Mouse (Mus musculus) MEL (cell line): ENCODE data around the gene Cdc42. TPM values are rescaled to one million over a fixed set of nuclear protein-coding genes. Genes with fewer than 3 reads are reported as not detected.

Experiments used
- DNase-seq: peaks from one replicate; pipeline ENCODE4 v3.0.0; 2011; ENCODE audit warnings: low read depth, low spot score
- H3K27ac ChIP-seq: 2 replicates; pipeline ENCODE4 v1.5.1; 2012; ENCODE audit warnings: low read depth, mild to moderate bottlenecking, control low read depth, low read length, moderate library complexity; ENCODE audit not compliant: control insufficient read depth
- H3K27me3 ChIP-seq, 2 experiments: fragments of 150-350 bp in 1 of 2; sonication (generic) in 1 of 2; 2 replicates each; pipeline ENCODE4 v1.6.1; 2012; ENCODE audit warnings: low read length in 2 of 2, mild to moderate bottlenecking in 2 of 2, improper control_type of control experiment in 1 of 2, moderate library complexity in 1 of 2; ENCODE audit not compliant: insufficient read depth in 2 of 2, control insufficient read depth in 1 of 2
- H3K36me3 ChIP-seq, 2 experiments: 2 replicates each; pipeline ENCODE4 v1.6.1; 2012 to 2014; ENCODE audit warnings: low read length in 2 of 2, improper control_type of control experiment in 1 of 2, inconsistent platforms in 1 of 2, mild to moderate bottlenecking in 1 of 2; ENCODE audit not compliant: insufficient read depth in 2 of 2, control insufficient read depth in 1 of 2
- H3K4me1 ChIP-seq, 2 experiments: fragments of 150-350 bp in 1 of 2; sonication (generic) in 1 of 2; 2 replicates each; pipeline ENCODE4 v1.6.1; 2012; ENCODE audit warnings: low read length in 2 of 2, improper control_type of control experiment in 1 of 2, mild to moderate bottlenecking in 1 of 2; ENCODE audit not compliant: insufficient read depth in 2 of 2, control insufficient read depth in 1 of 2
- H3K4me3 ChIP-seq, 2 experiments: fragments of 150-350 bp in 1 of 2; sonication (generic) in 1 of 2; 2 replicates each; pipeline ENCODE4 v1.5.1; 2012; ENCODE audit warnings: low read depth in 2 of 2, low read length in 2 of 2, mild to moderate bottlenecking in 2 of 2, moderate library complexity in 2 of 2, control low read depth in 1 of 2, improper control_type of control experiment in 1 of 2; ENCODE audit not compliant: control insufficient read depth in 1 of 2, insufficient read depth in 1 of 2
- H3K79me2 ChIP-seq: 2 replicates; pipeline ENCODE4 v1.6.1; 2012; ENCODE audit warnings: mild to moderate bottlenecking, low read length, moderate library complexity; ENCODE audit not compliant: control insufficient read depth, poor library complexity, insufficient read depth
- H3K9ac ChIP-seq: 2 replicates; pipeline ENCODE4 v1.6.1; 2012; ENCODE audit warnings: low read depth, mild to moderate bottlenecking, control low read depth, low read length, moderate library complexity; ENCODE audit not compliant: control insufficient read depth, poor library complexity, severe bottlenecking
- H3K9me3 ChIP-seq: fragments of 150-350 bp; sonication (generic); replicated peaks from 2 replicates; pipeline ENCODE4 v1.6.1; 2012; ENCODE audit warnings: mild to moderate bottlenecking, low read length, improper control_type of control experiment, moderate library complexity; ENCODE audit not compliant: insufficient read depth
- CHD1 ChIP-seq: IDR thresholded peaks from 2 replicates; pipeline ENCODE4 v1.6.1; 2012; ENCODE audit warnings: low read depth, mild to moderate bottlenecking, inconsistent platforms, low read length, improper control_type of control experiment
- CTCF ChIP-seq, 3 experiments: IDR thresholded peaks in 2 of 3; conservative IDR thresholded peaks in 1 of 3; 2 replicates each; pipeline ENCODE4 v1.5.1; 2011 to 2012; ENCODE audit warnings: low read length in 3 of 3, low read depth in 2 of 3, mild to moderate bottlenecking in 2 of 3, improper control_type of control experiment in 1 of 3, inconsistent platforms in 1 of 3, mixed read lengths in 1 of 3, moderate library complexity in 1 of 3; ENCODE audit not compliant: control insufficient read depth in 1 of 3, insufficient read depth in 1 of 3, poor library complexity in 1 of 3, severe bottlenecking in 1 of 3
- E2F4 ChIP-seq: IDR thresholded peaks from 2 replicates; pipeline ENCODE4 v1.6.1; 2011; ENCODE audit warnings: low read depth, low read length, improper control_type of control experiment, borderline replicate concordance
- ELF1 ChIP-seq: IDR thresholded peaks from 2 replicates; pipeline ENCODE4 v1.6.1; 2014; ENCODE audit warnings: low read depth, mild to moderate bottlenecking, inconsistent platforms, low read length, improper control_type of control experiment, moderate library complexity
- EP300 ChIP-seq, 2 experiments: IDR thresholded peaks; 2 replicates each; pipeline ENCODE4 v1.6.1; 2011; ENCODE audit warnings: improper control_type of control experiment in 2 of 2, low read length in 2 of 2, low read depth in 1 of 2, mild to moderate bottlenecking in 1 of 2
- ETS1 ChIP-seq: IDR thresholded peaks from 2 replicates; pipeline ENCODE4 v1.6.1; 2012; ENCODE audit warnings: low read depth, mild to moderate bottlenecking, inconsistent platforms, low read length, improper control_type of control experiment, moderate library complexity
- GABPA ChIP-seq: IDR thresholded peaks from 2 replicates; pipeline ENCODE4 v1.6.1; 2012; ENCODE audit warnings: low read depth, mild to moderate bottlenecking, inconsistent platforms, low read length, improper control_type of control experiment, moderate library complexity
- HCFC1 ChIP-seq: IDR thresholded peaks from 2 replicates; pipeline ENCODE4 v1.6.1; 2012; ENCODE audit warnings: low read depth, mild to moderate bottlenecking, inconsistent platforms, low read length, improper control_type of control experiment, moderate library complexity
- JUND ChIP-seq: IDR thresholded peaks from 2 replicates; pipeline ENCODE4 v1.6.1; 2011; ENCODE audit warnings: low read depth, mild to moderate bottlenecking, improper control_type of control experiment, low read length
- KAT2A ChIP-seq: conservative IDR thresholded peaks from 2 replicates; pipeline ENCODE4 v1.6.1; 2012; ENCODE audit warnings: low read depth, low read length, improper control_type of control experiment, inconsistent platforms
- MAZ ChIP-seq: IDR thresholded peaks from 2 replicates; pipeline ENCODE4 v1.6.1; 2012; ENCODE audit warnings: low read depth, mild to moderate bottlenecking, inconsistent platforms, low read length, improper control_type of control experiment
- MXI1 ChIP-seq: IDR thresholded peaks from 2 replicates; pipeline ENCODE4 v1.6.1; 2011; ENCODE audit warnings: mild to moderate bottlenecking, low read depth, low read length, improper control_type of control experiment
- NRF1 ChIP-seq: IDR thresholded peaks from 2 replicates; pipeline ENCODE4 v1.6.1; 2014; ENCODE audit warnings: low read depth, mild to moderate bottlenecking, inconsistent platforms, low read length, improper control_type of control experiment, moderate library complexity; ENCODE audit not compliant: poor library complexity, insufficient read depth, severe bottlenecking
- POLR2A ChIP-seq, 2 experiments: IDR thresholded peaks; 2 replicates each; pipeline ENCODE4 v1.6.1; 2011 to 2012; ENCODE audit warnings: low read length in 2 of 2, mild to moderate bottlenecking in 2 of 2, control low read depth in 1 of 2, improper control_type of control experiment in 1 of 2, low read depth in 1 of 2, moderate library complexity in 1 of 2; ENCODE audit not compliant: control insufficient read depth in 1 of 2, insufficient read depth in 1 of 2, poor library complexity in 1 of 2
- POLR2AphosphoS2 ChIP-seq: IDR thresholded peaks from 2 replicates; pipeline ENCODE4 v1.6.1; 2011; ENCODE audit warnings: low read length, improper control_type of control experiment
- POLR2AphosphoS5 ChIP-seq: IDR thresholded peaks from 2 replicates; pipeline ENCODE4 v1.6.1; 2012; ENCODE audit warnings: low read depth, borderline replicate concordance, mild to moderate bottlenecking, inconsistent platforms, low read length, moderate library complexity, mixed read lengths
- RAD21 ChIP-seq: IDR thresholded peaks from 2 replicates; pipeline ENCODE4 v1.6.1; 2011; ENCODE audit warnings: mild to moderate bottlenecking, low read depth, low read length, improper control_type of control experiment
- RCOR1 ChIP-seq: IDR thresholded peaks from 2 replicates; pipeline ENCODE4 v1.6.1; 2012; ENCODE audit warnings: low read depth, mild to moderate bottlenecking, inconsistent platforms, low read length, improper control_type of control experiment
- SIN3A ChIP-seq: IDR thresholded peaks from 2 replicates; pipeline ENCODE4 v1.6.1; 2012; ENCODE audit warnings: low read length, improper control_type of control experiment, inconsistent platforms
- TBP ChIP-seq: IDR thresholded peaks from 2 replicates; pipeline ENCODE4 v1.8.0; 2011; ENCODE audit warnings: low read depth, low read length, improper control_type of control experiment
- USF1 ChIP-seq: IDR thresholded peaks from 2 replicates; pipeline ENCODE4 v1.6.1; 2014; ENCODE audit warnings: low read depth, mild to moderate bottlenecking, inconsistent platforms, low read length, improper control_type of control experiment, moderate library complexity
- ZC3H11A ChIP-seq: IDR thresholded peaks from 2 replicates; pipeline ENCODE4 v1.6.1; 2012; ENCODE audit warnings: low read depth, mild to moderate bottlenecking, inconsistent platforms, low read length, improper control_type of control experiment
- ZKSCAN1 ChIP-seq: IDR thresholded peaks from 2 replicates; pipeline ENCODE4 v1.6.1; 2012; ENCODE audit warnings: low read depth, mild to moderate bottlenecking, inconsistent platforms, low read length, improper control_type of control experiment, moderate library complexity
- ZNF384 ChIP-seq: IDR thresholded peaks from 2 replicates; pipeline ENCODE4 v1.6.1; 2012; ENCODE audit warnings: low read depth, mild to moderate bottlenecking, inconsistent platforms, low read length, improper control_type of control experiment
- polyA plus RNA-seq, 2 experiments: library from polyadenylated mRNA; stranded (reverse) in 1 of 2; unstranded in 1 of 2; fragments of >175 nt in 1 of 2; fragments of >200 nt in 1 of 2; gene quantifications; 2 replicates each; pipeline versions ENCODE4 v1.2.1 to v1.2.4; 2012; ENCODE audit warnings: low replicate concordance in 2 of 2, low read depth in 1 of 2; ENCODE audit not compliant: insufficient read length in 2 of 2, insufficient read depth in 1 of 2, missing spikeins in 1 of 2
- total RNA-seq: library from RNA; depleted of rRNA; stranded (reverse); fragments of 300-350 nt; gene quantifications from 2 replicates; pipeline ENCODE4 v1.2.3, GENCODE M21; 2012

The Cdc42 gene
- total and polyA plus RNA-seq, 3 experiments = 117 to 203 (median 174) TPM

- H3K9ac ChIP-seq = no peak overlapping the region
- H3K79me2 ChIP-seq = no peaks in the 10 kb centered on the region
- no peak for DNase-seq
- no peak overlapping the region for H3K27ac ChIP-seq
- H3K4me3 ChIP-seq = no peak overlapping the region
- H3K9me3 ChIP-seq = no peaks in the 10 kb centered on the region
- no peaks in the 10 kb centered on the region for H3K4me1 ChIP-seq
- no peaks in the 10 kb centered on the region for H3K36me3 ChIP-seq
- no peaks in the 10 kb centered on the region for H3K27me3 ChIP-seq
- TF ChIP-seq ETS1 = no peak
- no peak for TF ChIP-seq POLR2AphosphoS5
- no peak for TF ChIP-seq CHD1
- no peak for TF ChIP-seq JUND
- no peak for TF ChIP-seq ELF1
- no peak for TF ChIP-seq CTCF (IDR thresholded peaks at IDR 0.05 in 2 of 3, conservative IDR thresholded peaks at IDR 0.05 in 1 of 3; ENCODE audit: control insufficient read depth in 1 of 3, insufficient read depth in 1 of 3, low read depth in 2 of 3, low read length in 3 of 3, poor library complexity in 1 of 3, severe bottlenecking in 1 of 3)
- TF ChIP-seq GABPA = no peak
- TF ChIP-seq ZKSCAN1 = no peak
- TF ChIP-seq MAZ = no peak
These were observed 51.5 kb downstream of the Cdc42 start for GRCm38 (mm10) chr4:137305831-137306576.

DNA sequence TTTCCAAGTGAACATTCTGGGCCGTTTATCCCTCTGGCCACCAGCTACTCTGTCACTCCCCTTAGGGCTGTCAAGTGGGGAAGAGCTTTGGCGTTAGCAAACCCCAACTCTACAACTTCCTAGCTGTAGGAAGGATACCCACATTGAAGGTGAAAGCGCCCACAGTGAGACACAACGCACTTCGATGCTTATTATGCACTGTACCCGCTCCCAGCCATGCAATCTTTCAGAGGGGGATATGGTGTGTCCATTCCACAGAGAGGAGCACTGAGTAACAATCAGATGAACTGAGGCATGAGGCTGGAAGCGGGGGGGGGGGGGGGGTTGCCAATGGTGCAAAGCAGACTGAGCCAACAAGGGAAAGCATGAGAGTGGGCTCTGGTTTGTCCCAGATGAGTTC is 52.5 kb downstream of the Cdc42 start:
- Histone ChIP-seq H3K79me2 (no peaks in the 10 kb centered on the region), H3K4me3 (no peak overlapping the region), H3K9ac (no peak overlapping the region), H3K27ac (no peak overlapping the region), H3K36me3 (no peaks in the 10 kb centered on the region), H3K9me3 (no peaks in the 10 kb centered on the region), H3K4me1 (no peaks in the 10 kb centered on the region), H3K27me3 (no peaks in the 10 kb centered on the region)
- no peak for DNase-seq
- no peak for TF ChIP-seq POLR2A (IDR thresholded peaks at IDR 0.05; ENCODE audit: control insufficient read depth in 1 of 2, insufficient read depth in 1 of 2, low read depth in 1 of 2, low read length in 2 of 2, poor library complexity in 1 of 2)
- TF ChIP-seq SIN3A = no peak
- no peak for TF ChIP-seq ELF1
- TF ChIP-seq E2F4 = no peak
- no peak for TF ChIP-seq TBP
- no peak for TF ChIP-seq ZNF384
- TF ChIP-seq KAT2A = no peak
- no peak for TF ChIP-seq USF1
- no peak for TF ChIP-seq MXI1
- no peak for TF ChIP-seq NRF1
- no peak for TF ChIP-seq POLR2AphosphoS2
- no peak for TF ChIP-seq HCFC1
- no peak for TF ChIP-seq CHD1
- TF ChIP-seq EP300 (IDR thresholded peaks at IDR 0.05; ENCODE audit: low read depth in 1 of 2, low read length in 2 of 2) = no peak
- TF ChIP-seq RCOR1 = no peak
- TF ChIP-seq ZC3H11A = no peak
- no peak for TF ChIP-seq RAD21
